Mouse (Mus musculus): ENCODE data around the gene Ccdc6. TPM values are rescaled to one million over a fixed set of nuclear protein-coding genes. Genes with fewer than 3 reads are reported as not detected.
A peak's percentile ranks its signal among the peaks of the same experiment; 100 is the strongest.

Gene Ccdc6
- polyA plus RNA-seq, 1 experiment from 2014 or later, result 5.8 TPM

DNA sequence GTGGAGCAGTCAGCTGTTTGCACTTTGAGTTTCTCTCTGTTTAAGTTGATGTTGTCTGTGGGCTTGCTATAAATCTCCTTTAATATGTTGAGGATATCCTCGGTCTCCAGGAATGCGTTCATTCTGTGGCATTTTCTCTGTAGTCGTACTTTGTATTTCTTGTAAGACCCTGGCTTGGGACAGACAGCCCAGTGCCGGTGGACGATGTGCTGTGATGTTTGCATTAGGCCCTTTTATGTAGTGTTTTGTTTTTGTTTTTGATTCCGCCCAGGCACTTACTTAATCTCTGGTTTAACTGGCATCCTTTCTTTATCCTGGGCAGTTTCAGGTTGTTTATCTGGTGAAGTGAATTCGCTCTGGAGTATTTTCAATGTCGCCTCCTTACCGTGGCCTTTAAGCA lies 22.5 kb downstream of the Ccdc6 start:
- H3K4me2 ChIP-seq (ENCODE audit: low read depth, low read length), result peak overlapping the region; percentile 55
- peak overlapping the region; percentile 78 for H3K27ac ChIP-seq (ENCODE audit: low read length)
- peaks cover 44% of the 10 kb centered on the region for H3K4me1 ChIP-seq (ENCODE audit: control insufficient read depth, low read depth, low read length)
- no peaks in the 10 kb centered on the region for H3K27me3 ChIP-seq (ENCODE audit: control insufficient read depth, insufficient read depth, low read depth, low read length)
- ATAC-seq (ENCODE audit: low read depth), result no peak
- H3K9me3 ChIP-seq (replicated peaks; ENCODE audit: control insufficient read depth, low read length), result no peaks in the 10 kb centered on the region
- H3K36me3 ChIP-seq (ENCODE audit: control insufficient read depth, insufficient read depth), result no peaks in the 10 kb centered on the region
- 35% methylated on average over 9 of the region's 9 CpGs for WGBS (ENCODE audit: insufficient replicate concordance)
- H3K4me3 ChIP-seq (ENCODE audit: low read depth, low read length), result 0 out of 2 replicates have a peak overlapping the region, but pooled peaks have one; percentile 7
- peak overlapping the region; percentile 11 for H3K9ac ChIP-seq (ENCODE audit: low read depth, low read length)

DNA sequence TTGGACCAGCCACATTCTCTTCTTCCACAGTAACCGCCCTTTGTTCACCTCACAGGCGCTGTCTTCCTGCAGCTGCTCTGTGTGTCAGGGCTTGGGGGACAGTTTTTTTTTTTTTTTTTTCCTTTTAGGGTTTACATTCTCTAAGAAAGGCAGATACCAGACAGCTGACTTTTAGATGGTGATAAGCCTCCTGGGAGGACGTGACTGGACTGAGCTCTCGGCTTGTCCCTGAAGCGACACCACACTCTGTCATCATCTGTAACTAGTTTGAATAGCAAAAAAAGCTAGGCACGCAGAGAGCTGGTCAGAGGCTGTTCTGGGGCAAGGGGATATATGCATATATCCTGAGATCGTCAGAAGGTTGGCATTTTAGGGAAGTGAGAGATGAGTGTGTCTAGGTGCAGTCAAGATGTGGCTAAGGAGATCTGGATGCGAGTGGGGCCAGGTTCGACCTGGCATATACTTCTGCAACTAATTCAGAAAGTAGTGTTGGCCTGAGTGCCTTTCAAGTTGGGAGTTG lies 23.0 kb downstream of the Ccdc6 start:
- Histone ChIP-seq H3K4me3 (ENCODE audit: low read depth, low read length) (0 out of 2 replicates have a peak overlapping the region, but pooled peaks have one; percentile 7), H3K9me3 (replicated peaks; ENCODE audit: control insufficient read depth, low read length) (no peaks in the 10 kb centered on the region), H3K27me3 (ENCODE audit: control insufficient read depth, insufficient read depth, low read depth, low read length) (no peaks in the 10 kb centered on the region), H3K9ac (ENCODE audit: low read depth, low read length) (peak overlapping the region; percentile 11; the same call in 1 of the 2 replicates), H3K4me1 (ENCODE audit: control insufficient read depth, low read depth, low read length) (peaks cover 48% of the 10 kb centered on the region), H3K4me2 (ENCODE audit: low read depth, low read length) (peak overlapping the region; percentile 55), H3K27ac (ENCODE audit: low read length) (peak overlapping the region; percentile 78), H3K36me3 (ENCODE audit: control insufficient read depth, insufficient read depth) (no peaks in the 10 kb centered on the region)
- WGBS (ENCODE audit: insufficient replicate concordance), result 22% methylated on average over 9 of the region's 9 CpGs
- peak; percentile 77 for ATAC-seq (ENCODE audit: low read depth)

DNA sequence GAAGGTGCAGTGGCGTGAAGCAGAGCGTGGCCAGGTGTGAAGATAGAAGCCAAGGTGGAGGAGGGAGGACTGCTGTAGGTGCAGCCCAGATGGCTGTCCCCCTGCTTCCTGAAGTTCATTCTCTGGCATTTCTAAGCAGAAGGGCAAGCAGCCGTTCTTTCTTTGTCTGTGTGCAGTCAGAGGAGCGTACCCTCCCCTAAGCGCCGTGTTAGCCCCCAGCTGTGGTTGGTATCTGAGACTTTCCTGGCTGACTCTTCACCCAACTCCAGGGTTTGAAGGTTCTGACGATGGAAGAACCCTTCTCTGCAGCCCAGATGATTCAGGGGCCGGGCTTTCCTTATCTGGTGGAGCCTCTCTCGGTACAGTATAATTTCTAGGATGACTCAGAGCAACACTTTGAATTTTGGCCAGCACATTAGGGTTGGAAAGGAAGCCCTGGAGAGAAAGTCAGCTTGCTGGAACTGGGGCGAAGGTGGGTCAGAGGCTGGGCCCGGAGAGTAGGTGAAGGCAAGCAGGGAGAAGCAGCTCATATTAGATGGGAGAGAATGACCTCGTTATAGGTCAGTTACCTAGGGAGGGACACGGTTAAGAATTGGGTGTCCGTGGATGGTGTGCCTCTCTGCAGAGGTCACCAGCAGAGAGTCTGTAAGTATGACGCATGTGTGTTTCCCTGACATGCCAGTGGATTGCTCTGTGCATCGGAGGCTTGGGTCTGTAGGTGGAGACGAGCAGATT lies 23.9 kb downstream of the Ccdc6 start:
- H3K4me2 ChIP-seq (ENCODE audit: low read depth, low read length), result peak overlapping the region; percentile 55

DNA sequence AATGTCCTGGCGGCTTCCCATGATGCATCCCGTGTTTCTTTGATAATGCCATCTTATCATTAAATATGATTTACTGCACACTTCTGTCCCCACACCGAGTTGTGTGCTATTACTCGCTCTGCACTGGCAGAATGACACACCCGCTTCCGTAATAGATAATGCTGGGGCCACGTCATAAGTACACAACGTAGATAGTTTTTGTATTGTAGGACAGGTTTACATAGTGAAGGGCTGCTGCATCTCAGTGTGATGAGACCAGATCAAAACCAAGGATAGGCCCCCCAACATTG lies 24.4 kb downstream of the Ccdc6 start:
- Histone ChIP-seq H3K36me3 (ENCODE audit: control insufficient read depth, insufficient read depth) (no peaks in the 10 kb centered on the region), H3K4me2 (ENCODE audit: low read depth, low read length) (peak overlapping the region; percentile 55), H3K27me3 (ENCODE audit: control insufficient read depth, insufficient read depth, low read depth, low read length) (no peaks in the 10 kb centered on the region), H3K4me3 (ENCODE audit: low read depth, low read length) (peak overlapping the region; percentile 17; the same call in 1 of the 2 replicates), H3K27ac (ENCODE audit: low read length) (peak overlapping the region; percentile 78), H3K9ac (ENCODE audit: low read depth, low read length) (peak overlapping the region; percentile 43; the same call in 1 of the 2 replicates), H3K9me3 (replicated peaks; ENCODE audit: control insufficient read depth, low read length) (no peaks in the 10 kb centered on the region), H3K4me1 (ENCODE audit: control insufficient read depth, low read depth, low read length) (peaks cover 62% of the 10 kb centered on the region)
- ATAC-seq (ENCODE audit: low read depth), result peak; percentile 47; the same call in 1 of the 2 replicates
- WGBS (ENCODE audit: insufficient replicate concordance), result 20% methylated on average over 8 of the region's 8 CpGs

More for the DNA sequence above, 23.9 kb downstream of the Ccdc6 start:
- Histone ChIP-seq H3K9ac (ENCODE audit: low read depth, low read length) (peak overlapping the region; percentile 43; the same call in 1 of the 2 replicates), H3K27me3 (ENCODE audit: control insufficient read depth, insufficient read depth, low read depth, low read length) (no peaks in the 10 kb centered on the region), H3K27ac (ENCODE audit: low read length) (peak overlapping the region; percentile 78), H3K9me3 (replicated peaks; ENCODE audit: control insufficient read depth, low read length) (no peaks in the 10 kb centered on the region), H3K4me3 (ENCODE audit: low read depth, low read length) (peak overlapping the region; percentile 17; the same call in 1 of the 2 replicates), H3K36me3 (ENCODE audit: control insufficient read depth, insufficient read depth) (no peaks in the 10 kb centered on the region), H3K4me1 (ENCODE audit: control insufficient read depth, low read depth, low read length) (peaks cover 56% of the 10 kb centered on the region)
- WGBS (ENCODE audit: insufficient replicate concordance), result 43% methylated on average over 17 of the region's 17 CpGs
- ATAC-seq (ENCODE audit: low read depth), result peak; percentile 49

- H3K4me2 ChIP-seq (ENCODE audit: low read depth, low read length), result no peak overlapping the region
- ATAC-seq (ENCODE audit: low read depth), result no peak
- H3K36me3 ChIP-seq (ENCODE audit: control insufficient read depth, insufficient read depth), result no peaks in the 10 kb centered on the region
- WGBS (ENCODE audit: insufficient replicate concordance), result 94% methylated on average over 2 of the region's 2 CpGs
- peaks cover 79% of the 10 kb centered on the region for H3K4me1 ChIP-seq (ENCODE audit: control insufficient read depth, low read depth, low read length)
- no peak overlapping the region for H3K4me3 ChIP-seq (ENCODE audit: low read depth, low read length)
- H3K27me3 ChIP-seq (ENCODE audit: control insufficient read depth, insufficient read depth, low read depth, low read length), result no peaks in the 10 kb centered on the region
- no peak overlapping the region for H3K27ac ChIP-seq (ENCODE audit: low read length)
- no peak overlapping the region for H3K9ac ChIP-seq (ENCODE audit: low read depth, low read length)
- no peaks in the 10 kb centered on the region for H3K9me3 ChIP-seq (replicated peaks; ENCODE audit: control insufficient read depth, low read length)
Measured at GRCm38 (mm10) chr10:70123454-70123853, 26.5 kb downstream of the Ccdc6 start.

DNA sequence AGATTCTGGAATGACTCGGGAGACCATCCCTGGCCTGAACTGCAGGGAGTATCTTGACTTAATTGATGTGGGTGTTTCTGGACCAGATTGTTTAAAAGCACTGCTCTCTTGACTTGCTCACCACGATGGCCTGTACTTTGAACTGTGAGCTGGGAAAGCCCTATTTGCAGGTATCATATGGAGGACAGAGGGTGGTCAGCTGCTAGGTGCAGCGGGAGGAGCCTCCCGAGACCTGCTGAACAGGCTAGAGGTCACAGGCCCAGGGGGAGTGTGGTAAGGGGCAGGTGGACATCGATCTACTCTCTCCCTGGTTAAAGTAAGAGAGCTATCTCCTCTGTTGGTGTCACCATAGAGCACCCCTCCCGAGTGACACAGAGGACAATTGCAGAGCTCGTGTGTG lies 28.6 kb downstream of the Ccdc6 start:
- H3K4me2 ChIP-seq (ENCODE audit: low read depth, low read length), result no peak overlapping the region; the same call in 1 of the 2 replicates
- peak; percentile 63 for ATAC-seq (ENCODE audit: low read depth)
- no peaks in the 10 kb centered on the region for H3K36me3 ChIP-seq (ENCODE audit: control insufficient read depth, insufficient read depth)
- H3K9me3 ChIP-seq (replicated peaks; ENCODE audit: control insufficient read depth, low read length), result no peaks in the 10 kb centered on the region
- peak overlapping the region; percentile 75 for H3K27ac ChIP-seq (ENCODE audit: low read length)
- H3K4me3 ChIP-seq (ENCODE audit: low read depth, low read length), result no peak overlapping the region
- peaks cover 78% of the 10 kb centered on the region for H3K4me1 ChIP-seq (ENCODE audit: control insufficient read depth, low read depth, low read length)
- no peaks in the 10 kb centered on the region for H3K27me3 ChIP-seq (ENCODE audit: control insufficient read depth, insufficient read depth, low read depth, low read length)
- 63% methylated on average over 7 of the region's 7 CpGs for WGBS (ENCODE audit: insufficient replicate concordance)
- H3K9ac ChIP-seq (ENCODE audit: low read depth, low read length), result no peak overlapping the region

DNA sequence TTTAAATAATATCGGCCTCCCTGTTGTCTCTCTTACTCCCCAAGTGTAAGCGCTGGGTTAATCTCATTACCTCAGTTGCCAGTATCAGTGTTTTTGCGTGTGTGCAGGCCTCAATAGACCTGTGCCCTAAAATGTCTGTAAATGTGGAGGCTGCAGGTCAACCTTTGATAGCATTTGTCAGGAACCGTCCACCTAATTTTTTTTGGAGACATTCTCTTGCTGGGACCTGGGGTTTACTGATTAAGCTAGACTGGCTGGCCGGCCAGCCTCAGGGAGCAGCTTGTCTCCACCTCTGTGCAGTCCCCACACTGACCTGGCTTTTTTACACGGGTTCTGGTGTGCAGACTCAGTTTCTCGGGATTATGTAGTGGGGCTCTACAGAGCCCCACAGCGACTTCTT lies 30.4 kb downstream of the Ccdc6 start:
- ATAC-seq (ENCODE audit: low read depth), result peak; percentile 82

GRCm38 (mm10) chr10:70128408-70128807 lies 31.5 kb downstream of the Ccdc6 start:
- ATAC-seq (ENCODE audit: low read depth), result no peak
- no peaks in the 10 kb centered on the region for H3K27me3 ChIP-seq (ENCODE audit: control insufficient read depth, insufficient read depth, low read depth, low read length)
- no peaks in the 10 kb centered on the region for H3K9me3 ChIP-seq (replicated peaks; ENCODE audit: control insufficient read depth, low read length)
- no peak overlapping the region for H3K4me3 ChIP-seq (ENCODE audit: low read depth, low read length)
- 61% methylated on average over 8 of the region's 8 CpGs for WGBS (ENCODE audit: insufficient replicate concordance)
- H3K4me1 ChIP-seq (ENCODE audit: control insufficient read depth, low read depth, low read length), result peaks cover 83% of the 10 kb centered on the region
- no peak overlapping the region for H3K4me2 ChIP-seq (ENCODE audit: low read depth, low read length)
- no peak overlapping the region for H3K27ac ChIP-seq (ENCODE audit: low read length)
- no peak overlapping the region for H3K9ac ChIP-seq (ENCODE audit: low read depth, low read length)
- H3K36me3 ChIP-seq (ENCODE audit: control insufficient read depth, insufficient read depth), result no peaks in the 10 kb centered on the region

More for the DNA sequence above, 30.4 kb downstream of the Ccdc6 start:
- Histone ChIP-seq H3K27ac (ENCODE audit: low read length) (peak overlapping the region; percentile 75), H3K4me2 (ENCODE audit: low read depth, low read length) (peak overlapping the region; percentile 49), H3K9me3 (replicated peaks; ENCODE audit: control insufficient read depth, low read length) (no peaks in the 10 kb centered on the region), H3K36me3 (ENCODE audit: control insufficient read depth, insufficient read depth) (no peaks in the 10 kb centered on the region), H3K9ac (ENCODE audit: low read depth, low read length) (no peak overlapping the region; the same call in none of the 2 replicates), H3K27me3 (ENCODE audit: control insufficient read depth, insufficient read depth, low read depth, low read length) (no peaks in the 10 kb centered on the region), H3K4me1 (ENCODE audit: control insufficient read depth, low read depth, low read length) (peaks cover 75% of the 10 kb centered on the region), H3K4me3 (ENCODE audit: low read depth, low read length) (no peak overlapping the region)
- WGBS (ENCODE audit: insufficient replicate concordance), result 11% methylated on average over 8 of the region's 8 CpGs

- ATAC-seq (ENCODE audit: low read depth), result 0 out of 2 replicates have a peak, but pooled peaks have one; percentile 10
- H3K9me3 ChIP-seq (replicated peaks; ENCODE audit: control insufficient read depth, low read length), result no peaks in the 10 kb centered on the region
- 0 out of 2 replicates have a peak overlapping the region, but pooled peaks have one; percentile 10 for H3K9ac ChIP-seq (ENCODE audit: low read depth, low read length)
- H3K36me3 ChIP-seq (ENCODE audit: control insufficient read depth, insufficient read depth), result no peaks in the 10 kb centered on the region
- no peaks in the 10 kb centered on the region for H3K27me3 ChIP-seq (ENCODE audit: control insufficient read depth, insufficient read depth, low read depth, low read length)
- H3K4me3 ChIP-seq (ENCODE audit: low read depth, low read length), result no peak overlapping the region
- H3K27ac ChIP-seq (ENCODE audit: low read length), result peak overlapping the region; percentile 62
- H3K4me2 ChIP-seq (ENCODE audit: low read depth, low read length), result peak overlapping the region; percentile 1; the same call in 1 of the 2 replicates
- H3K4me1 ChIP-seq (ENCODE audit: control insufficient read depth, low read depth, low read length), result peaks cover 58% of the 10 kb centered on the region
- 10% methylated on average over 5 of the region's 5 CpGs for WGBS (ENCODE audit: insufficient replicate concordance)
Measured at GRCm38 (mm10) chr10:70132087-70132560, 35.2 kb downstream of the Ccdc6 start.

All from liver, embryonic 16.5 days (tissue).